Mouse (Mus musculus) hindbrain, embryonic 11.5 days (tissue): ENCODE measurements around the gene Tagap. TPM values are rescaled to one million over a fixed set of nuclear protein-coding genes. Genes with fewer than 3 reads are reported as not detected.

Experiments
- ATAC-seq: fragments of 200-750 bp; cut with Nextera tagmentation; 2 replicates; pipeline ENCODE4 v1.8.0; 2017; ENCODE audit warnings: mild to moderate bottlenecking, moderate TSS enrichment, moderate library complexity; ENCODE audit not compliant: low FRiP score
- DNase-seq: peaks from one replicate; pipeline ENCODE4 v3.0.0-alpha.2; 2015; ENCODE audit warnings: low spot score
- H3K27ac ChIP-seq: fragments of 300-500 bp; sonication (generic); 2 replicates; pipeline ENCODE4 v1.5.1; 2014; ENCODE audit warnings: mild to moderate bottlenecking, low read depth, low read length
- H3K27me3 ChIP-seq: fragments of 300-500 bp; sonication (generic); 2 replicates; pipeline ENCODE4 v1.6.1; 2014; ENCODE audit warnings: mild to moderate bottlenecking, low read length, moderate library complexity, mixed read lengths; ENCODE audit not compliant: control insufficient read depth, insufficient read depth
- H3K36me3 ChIP-seq: fragments of 300-500 bp; sonication (generic); 2 replicates; pipeline ENCODE4 v1.6.1; 2014; ENCODE audit warnings: mild to moderate bottlenecking, low read length, moderate library complexity, mixed read lengths; ENCODE audit not compliant: control insufficient read depth, insufficient read depth
- H3K4me1 ChIP-seq: fragments of 300-500 bp; sonication (generic); replicated peaks from 2 replicates; pipeline ENCODE4 v1.6.1; 2014; ENCODE audit warnings: low read length, mixed read lengths; ENCODE audit not compliant: control insufficient read depth, insufficient read depth
- H3K4me2 ChIP-seq: fragments of 300-500 bp; sonication (generic); replicated peaks from 2 replicates; pipeline ENCODE4 v1.6.1; 2014; ENCODE audit warnings: mild to moderate bottlenecking, low read depth, low read length
- H3K4me3 ChIP-seq: fragments of 300-500 bp; sonication (generic); 2 replicates; pipeline ENCODE4 v1.5.1; 2014; ENCODE audit warnings: low read depth, low read length
- H3K9ac ChIP-seq: fragments of 300-500 bp; sonication (generic); 2 replicates; pipeline ENCODE4 v1.6.1; 2014; ENCODE audit warnings: low read depth, low read length
- H3K9me3 ChIP-seq: fragments of 300-500 bp; sonication (generic); 2 replicates; pipeline ENCODE4 v1.6.1; 2016; ENCODE audit warnings: low read length; ENCODE audit not compliant: control insufficient read depth
- WGBS: fragments of 180-500 bp; shearing (Covaris S2); extraction: QIAGEN DNeasy Blood & Tissue Kit; methylation state at CpG from one replicate; pipeline ENCODE4 v1.1.7; 2014; 5-methylcytosine and 5-hydroxymethylcytosine counted together
- polyA plus RNA-seq: library from polyadenylated mRNA; unstranded; fragments of >200 nt; fragmentation: Nextera tagmentation; extraction: Ambion mirVana; gene quantifications from 2 replicates; pipeline ENCODE4 v1.2.1, GENCODE M21; 2014

Tagap gene
- polyA plus RNA-seq, 1 experiment from 2014 or later = 0.51 TPM

- 93% methylated on average over 6 of the region's 6 CpGs for WGBS
Measured at GRCm38 (mm10) chr17:7888291-7888690, 37.5 kb upstream of the Tagap start.

GRCm38 (mm10) chr17:7889026-7889425 lies 36.8 kb upstream of the Tagap start:
- H3K27ac ChIP-seq = no peak overlapping the region
- no peak overlapping the region for H3K4me3 ChIP-seq
- 90% methylated on average over 9 of the region's 9 CpGs for WGBS
- H3K27me3 ChIP-seq = no peaks in the 10 kb centered on the region
- H3K4me1 ChIP-seq = no peaks in the 10 kb centered on the region
- H3K36me3 ChIP-seq = no peaks in the 10 kb centered on the region
- DNase-seq (no peak), ATAC-seq (no peak)
- H3K9me3 ChIP-seq = no peaks in the 10 kb centered on the region
- H3K4me2 ChIP-seq = no peak overlapping the region
- no peak overlapping the region for H3K9ac ChIP-seq

More at GRCm38 (mm10) chr17:7888291-7888690, 37.5 kb upstream of the Tagap start:
- no peaks in the 10 kb centered on the region for H3K9me3 ChIP-seq
- H3K9ac ChIP-seq = no peak overlapping the region
- no peak overlapping the region for H3K4me2 ChIP-seq
- H3K27ac ChIP-seq = no peak overlapping the region
- H3K4me1 ChIP-seq = no peaks in the 10 kb centered on the region
- DNase-seq (no peak), ATAC-seq (no peak)
- H3K36me3 ChIP-seq = no peaks in the 10 kb centered on the region
- H3K4me3 ChIP-seq = no peak overlapping the region
- H3K27me3 ChIP-seq = no peaks in the 10 kb centered on the region

- Histone ChIP-seq H3K36me3 (no peaks in the 10 kb centered on the region), H3K4me3 (no peak overlapping the region), H3K27ac (no peak overlapping the region), H3K27me3 (no peaks in the 10 kb centered on the region), H3K9ac (no peak overlapping the region), H3K4me1 (no peaks in the 10 kb centered on the region), H3K9me3 (no peaks in the 10 kb centered on the region), H3K4me2 (no peak overlapping the region)
- 90% methylated on average over 8 of the region's 8 CpGs for WGBS
- no peak for ATAC-seq
- DNase-seq = no peak
Measured at GRCm38 (mm10) chr17:7892676-7893075, 33.1 kb upstream of the Tagap start.

GRCm38 (mm10) chr17:7894094-7894493 lies 31.7 kb upstream of the Tagap start:
- H3K4me1 ChIP-seq = no peaks in the 10 kb centered on the region
- H3K36me3 ChIP-seq = no peaks in the 10 kb centered on the region
- H3K9ac ChIP-seq = no peak overlapping the region
- no peaks in the 10 kb centered on the region for H3K9me3 ChIP-seq
- no peaks in the 10 kb centered on the region for H3K27me3 ChIP-seq
- ATAC-seq = no peak
- H3K4me3 ChIP-seq = no peak overlapping the region
- no peak overlapping the region for H3K4me2 ChIP-seq
- H3K27ac ChIP-seq = no peak overlapping the region
- no peak for DNase-seq
- WGBS = 93% methylated on average over 3 of the region's 3 CpGs

GRCm38 (mm10) chr17:7896047-7896635 lies 29.7 kb upstream of the Tagap start:
- WGBS = 57% methylated on average over 10 of the region's 10 CpGs
- Histone ChIP-seq H3K9ac (no peak overlapping the region), H3K4me2 (no peak overlapping the region), H3K27ac (no peak overlapping the region), H3K27me3 (no peaks in the 10 kb centered on the region), H3K4me1 (no peaks in the 10 kb centered on the region), H3K4me3 (no peak overlapping the region), H3K9me3 (no peaks in the 10 kb centered on the region), H3K36me3 (no peaks in the 10 kb centered on the region)
- DNase-seq = no peak
- no peak for ATAC-seq

- 88% methylated on average over 11 of the region's 11 CpGs for WGBS
- Histone ChIP-seq H3K27ac (no peak overlapping the region), H3K9me3 (no peaks in the 10 kb centered on the region), H3K36me3 (no peaks in the 10 kb centered on the region), H3K4me2 (no peak overlapping the region), H3K27me3 (no peaks in the 10 kb centered on the region), H3K4me3 (no peak overlapping the region), H3K4me1 (no peaks in the 10 kb centered on the region), H3K9ac (no peak overlapping the region)
- DNase-seq (no peak), ATAC-seq (no peak)
Measured at GRCm38 (mm10) chr17:7897120-7897519, 28.7 kb upstream of the Tagap start.

- Histone ChIP-seq H3K4me2 (no peak overlapping the region), H3K9me3 (no peaks in the 10 kb centered on the region), H3K36me3 (no peaks in the 10 kb centered on the region), H3K9ac (no peak overlapping the region), H3K4me1 (no peaks in the 10 kb centered on the region), H3K27me3 (no peaks in the 10 kb centered on the region), H3K4me3 (no peak overlapping the region), H3K27ac (no peak overlapping the region)
- DNase-seq = no peak
- ATAC-seq = no peak
- 83% methylated on average over 4 of the region's 4 CpGs for WGBS
Measured at GRCm38 (mm10) chr17:7897756-7898155, 28.0 kb upstream of the Tagap start.

GRCm38 (mm10) chr17:7899233-7899632 lies 26.6 kb upstream of the Tagap start:
- Histone ChIP-seq H3K4me2 (no peak overlapping the region), H3K9ac (no peak overlapping the region), H3K9me3 (no peaks in the 10 kb centered on the region), H3K27me3 (no peaks in the 10 kb centered on the region), H3K27ac (no peak overlapping the region), H3K36me3 (no peaks in the 10 kb centered on the region), H3K4me1 (no peaks in the 10 kb centered on the region), H3K4me3 (no peak overlapping the region)
- WGBS = 88% methylated on average over 6 of the region's 6 CpGs
- no peak for DNase-seq
- no peak for ATAC-seq

GRCm38 (mm10) chr17:7899961-7900360 lies 25.8 kb upstream of the Tagap start:
- Histone ChIP-seq H3K9me3 (no peaks in the 10 kb centered on the region), H3K27ac (no peak overlapping the region), H3K9ac (no peak overlapping the region), H3K4me2 (no peak overlapping the region), H3K27me3 (no peaks in the 10 kb centered on the region), H3K4me1 (no peaks in the 10 kb centered on the region), H3K36me3 (no peaks in the 10 kb centered on the region), H3K4me3 (no peak overlapping the region)
- no peak for DNase-seq
- 86% methylated on average over 4 of the region's 4 CpGs for WGBS
- no peak for ATAC-seq
